Mouse (Mus musculus): ENCODE data around the gene Chrnb2. TPM values are rescaled to one million over a fixed set of nuclear protein-coding genes. Genes with fewer than 3 reads are reported as not detected.
"Not testable (repeated sequence)": the region's sequence is repeated elsewhere in the genome, so short reads cannot be mapped to it uniquely, and the experiment has no call there.

The Chrnb2 gene
- 1 to 10 TPM; 5.8 to 6.1 TPM for total RNA-seq (2021)
- long read RNA-seq, experiment 1, partial matches to known transcripts: 1 of 3 reads
- long read RNA-seq, experiment 1, other reads (novel, unspliced or antisense): 2 of 3 reads
- long read RNA-seq, experiment 2, full-length matches to known transcripts: 1 of 2 reads
- long read RNA-seq, experiment 2, partial matches to known transcripts: 0 of 2 reads
- long read RNA-seq, experiment 2, other reads (novel, unspliced or antisense): 1 of 2 reads

GRCm38 (mm10) chr3:89764119-89764724, at the start of gene Chrnb2:
Chrnb2 (minus strand) TSS chr3:89764632.
- DNase-seq (ENCODE audit: low spot score in 2 of 2): peak; percentile 57 to 74

- no peak for DNase-seq (ENCODE audit: low spot score in 2 of 2)
Measured at GRCm38 (mm10) chr3:89814051-89814450, 49.6 kb upstream of the Chrnb2 start.

- DNase-seq (ENCODE audit: low spot score in 2 of 2): no peak
Measured at GRCm38 (mm10) chr3:89812166-89812565, 47.7 kb upstream of the Chrnb2 start.

- DNase-seq (ENCODE audit: low spot score in 2 of 2): no peak
Measured at GRCm38 (mm10) chr3:89810841-89811240, 46.4 kb upstream of the Chrnb2 start.

- no peak for DNase-seq (ENCODE audit: low spot score in 2 of 2)
Measured at GRCm38 (mm10) chr3:89808638-89809037, 44.2 kb upstream of the Chrnb2 start.

- DNase-seq (ENCODE audit: low spot score in 2 of 2): no peak
Measured at GRCm38 (mm10) chr3:89807881-89808280, 43.4 kb upstream of the Chrnb2 start.

- DNase-seq (ENCODE audit: low spot score in 2 of 2): no peak
Measured at GRCm38 (mm10) chr3:89807171-89807570, 42.7 kb upstream of the Chrnb2 start.

DNA sequence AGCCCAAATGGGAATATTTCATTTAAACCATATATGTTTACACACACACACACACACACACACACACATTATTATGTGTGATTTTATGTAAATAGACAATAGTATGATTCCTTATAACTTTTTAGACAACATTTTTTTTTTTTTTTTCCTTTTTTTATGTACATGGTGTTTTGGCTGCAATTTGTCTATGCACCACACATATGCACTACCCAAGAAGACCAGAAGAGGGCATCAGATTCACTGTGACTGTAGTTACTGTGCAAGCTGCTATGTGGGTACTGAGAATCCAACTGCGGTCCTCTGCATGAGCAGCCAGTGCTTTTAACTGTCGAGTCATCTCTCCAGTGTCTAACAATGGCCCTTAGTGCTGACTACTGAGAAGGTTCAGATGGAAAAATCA, 42.3 kb upstream of the Chrnb2 start:
- DNase-seq (ENCODE audit: low spot score in 2 of 2): no peak

DNA sequence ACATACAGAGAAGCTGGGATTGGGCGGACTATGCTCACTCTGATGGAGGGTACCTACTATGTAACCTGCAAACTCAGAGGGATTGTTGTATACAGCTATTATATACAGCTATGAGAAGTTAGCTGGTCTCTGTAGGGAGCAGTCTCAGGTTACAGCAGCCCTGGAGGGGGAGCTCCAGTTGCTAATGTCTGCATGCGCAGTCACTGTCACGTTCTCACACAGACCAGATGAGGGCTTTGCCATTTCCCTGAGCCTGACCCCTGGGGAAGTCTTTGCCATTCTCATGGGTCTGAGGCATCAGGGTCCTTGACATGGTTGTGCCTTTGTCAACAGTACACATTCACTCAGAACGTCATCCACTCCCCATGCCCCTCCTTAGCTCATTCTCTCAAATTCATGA, 40.7 kb upstream of the Chrnb2 start:
- DNase-seq (ENCODE audit: low spot score in 2 of 2): no peak

- no peak for DNase-seq (ENCODE audit: low spot score in 2 of 2)
Measured at GRCm38 (mm10) chr3:89802876-89803275, 38.4 kb upstream of the Chrnb2 start.

GRCm38 (mm10) chr3:89801507-89801847, 37.0 kb upstream of the Chrnb2 start:
- no peak for DNase-seq (ENCODE audit: low spot score in 2 of 2)

DNA sequence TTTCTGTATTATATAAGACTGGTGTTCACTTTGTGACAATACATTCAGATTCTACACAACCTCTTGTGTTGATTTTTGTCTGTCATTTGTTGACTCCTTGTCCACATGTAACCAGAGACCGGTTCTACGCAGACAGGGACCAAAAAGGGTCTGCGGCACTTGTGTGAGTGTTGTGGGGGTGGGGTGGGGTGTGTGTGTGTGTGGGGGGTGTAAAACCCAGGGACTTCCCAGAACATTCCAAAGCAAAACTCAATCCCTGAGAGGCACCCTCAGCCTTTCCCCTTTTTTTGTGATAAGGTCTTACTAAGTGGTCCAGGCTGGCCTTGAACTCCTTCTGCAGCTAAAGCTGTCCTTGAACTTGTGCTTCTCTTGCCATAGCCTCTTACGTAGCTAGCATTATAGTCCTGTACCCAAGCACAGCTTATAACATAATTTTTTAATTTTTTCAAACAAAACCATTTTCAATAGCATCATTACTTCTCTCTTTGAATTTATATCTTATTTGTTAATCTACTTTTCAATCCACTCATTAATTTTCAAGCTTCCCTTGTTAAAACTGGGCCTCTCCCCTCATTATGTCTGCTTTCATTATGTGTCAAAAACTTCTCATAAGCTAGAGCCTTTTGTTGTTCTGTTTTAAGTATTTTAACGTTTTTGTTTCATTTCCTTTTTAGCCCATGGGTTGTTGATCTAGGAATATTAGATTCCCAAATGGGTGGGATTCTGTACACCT, 36.5 kb upstream of the Chrnb2 start:
- DNase-seq (ENCODE audit: low spot score in 2 of 2): no peak

- DNase-seq (ENCODE audit: low spot score in 2 of 2): not testable (repeated sequence)
Measured at GRCm38 (mm10) chr3:89800078-89800477, 35.6 kb upstream of the Chrnb2 start.

DNA sequence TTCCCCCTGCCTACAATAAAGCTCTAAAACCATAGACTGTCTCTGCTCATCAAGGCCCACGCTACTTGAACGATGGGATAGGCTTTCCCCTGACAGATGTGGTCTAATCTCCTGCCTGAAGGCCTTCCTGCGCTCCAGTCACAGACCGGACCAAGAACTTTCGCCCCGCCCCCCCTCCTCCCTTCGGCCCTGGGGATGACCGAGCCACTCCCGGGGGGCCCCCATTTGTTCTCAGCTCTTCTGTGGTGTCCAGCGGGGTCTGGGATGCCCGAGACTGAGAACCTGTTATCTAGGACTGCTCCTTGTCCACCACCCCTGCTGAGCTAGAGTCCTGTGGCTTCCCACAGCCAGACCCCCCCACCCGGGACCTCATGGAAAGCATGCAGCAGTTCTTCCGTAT, 35.0 kb upstream of the Chrnb2 start:
- DNase-seq (ENCODE audit: low spot score in 2 of 2): no peak

DNA sequence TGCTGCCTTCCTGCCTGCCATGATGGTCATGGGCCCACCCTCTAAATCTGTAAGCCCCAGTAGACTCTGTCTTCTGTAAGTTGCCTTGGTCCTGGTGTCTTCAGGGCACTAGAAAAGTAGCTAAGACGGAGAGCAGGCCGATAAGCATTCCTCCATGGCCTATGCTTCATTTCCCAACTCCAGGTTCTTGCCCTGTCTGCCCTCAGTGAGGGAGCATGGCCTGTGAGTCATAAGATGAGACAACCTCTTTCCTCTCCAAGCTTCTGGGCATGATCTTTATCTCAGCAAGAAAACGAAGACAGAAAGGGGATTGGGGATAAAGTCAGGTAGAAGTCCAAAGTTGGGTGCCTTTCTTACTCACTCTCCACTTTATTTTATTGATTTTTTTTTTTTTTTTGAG, 34.1 kb upstream of the Chrnb2 start:
- DNase-seq (ENCODE audit: low spot score in 2 of 2): no peak

DNA sequence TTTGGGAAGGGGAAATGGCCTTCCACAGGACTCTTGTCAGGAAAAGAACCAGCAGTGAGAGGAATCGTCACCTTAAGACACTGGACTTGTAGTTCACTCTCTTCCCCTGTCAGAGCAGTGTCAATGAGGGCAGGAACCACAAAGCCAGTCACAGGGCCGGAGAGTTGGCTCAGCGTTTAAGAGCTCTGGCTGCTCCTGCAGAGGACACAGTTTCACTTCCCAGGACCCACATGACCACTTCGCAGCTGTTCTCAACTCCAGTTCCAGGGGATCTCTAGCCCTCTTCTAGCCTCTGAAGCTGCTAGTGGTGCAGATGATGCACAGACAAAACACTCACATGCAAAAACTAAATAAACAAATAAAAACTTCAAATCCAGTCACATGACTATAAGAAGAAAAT, 31.9 kb upstream of the Chrnb2 start:
- DNase-seq (ENCODE audit: low spot score in 2 of 2): no peak

DNA sequence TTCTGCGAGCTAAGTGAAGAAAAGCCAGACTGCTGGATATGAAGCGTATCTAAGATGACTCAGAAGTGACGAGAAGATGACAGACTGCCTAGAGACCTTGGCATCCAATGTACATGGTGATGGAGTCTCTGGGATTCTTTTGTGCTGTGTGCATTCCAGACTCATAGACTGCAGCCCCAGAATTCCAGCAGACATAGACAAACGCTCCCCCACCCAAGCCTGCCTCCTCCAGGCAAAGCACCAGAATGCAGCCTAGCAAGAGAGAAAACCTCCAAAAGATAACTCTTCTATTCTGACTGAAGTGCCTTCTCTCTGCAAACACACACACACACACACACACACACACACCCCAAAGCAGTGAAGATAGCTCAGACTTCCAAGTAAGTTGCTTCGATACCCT, 31.3 kb upstream of the Chrnb2 start:
- no peak for DNase-seq (ENCODE audit: low spot score in 2 of 2)

DNA sequence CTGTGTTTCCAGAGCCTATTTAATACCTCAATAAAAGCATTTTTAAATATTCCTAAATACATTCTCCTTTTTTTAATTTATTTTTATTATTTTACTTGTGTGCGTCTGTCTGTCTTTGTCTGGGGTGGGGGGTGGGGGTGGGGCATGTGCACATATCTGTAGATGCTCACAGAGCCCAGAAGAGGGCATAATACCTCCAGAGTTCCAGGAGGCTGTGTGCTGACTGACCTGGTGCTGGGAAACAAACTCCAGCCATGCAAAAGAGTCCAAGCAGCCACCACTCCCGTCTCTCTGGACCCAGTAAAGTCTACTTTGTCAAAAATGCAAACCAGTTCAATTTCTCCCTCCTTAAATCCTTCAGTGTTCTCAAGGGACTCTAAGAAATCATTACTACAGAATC, 30.2 kb upstream of the Chrnb2 start:
- no peak for DNase-seq (ENCODE audit: low spot score in 2 of 2)

- no peak for DNase-seq (ENCODE audit: low spot score in 2 of 2)
Measured at GRCm38 (mm10) chr3:89788680-89789352, 24.4 kb upstream of the Chrnb2 start.

GRCm38 (mm10) chr3:89786275-89786674, 21.8 kb upstream of the Chrnb2 start:
- no peak for DNase-seq (ENCODE audit: low spot score in 2 of 2)

DNA sequence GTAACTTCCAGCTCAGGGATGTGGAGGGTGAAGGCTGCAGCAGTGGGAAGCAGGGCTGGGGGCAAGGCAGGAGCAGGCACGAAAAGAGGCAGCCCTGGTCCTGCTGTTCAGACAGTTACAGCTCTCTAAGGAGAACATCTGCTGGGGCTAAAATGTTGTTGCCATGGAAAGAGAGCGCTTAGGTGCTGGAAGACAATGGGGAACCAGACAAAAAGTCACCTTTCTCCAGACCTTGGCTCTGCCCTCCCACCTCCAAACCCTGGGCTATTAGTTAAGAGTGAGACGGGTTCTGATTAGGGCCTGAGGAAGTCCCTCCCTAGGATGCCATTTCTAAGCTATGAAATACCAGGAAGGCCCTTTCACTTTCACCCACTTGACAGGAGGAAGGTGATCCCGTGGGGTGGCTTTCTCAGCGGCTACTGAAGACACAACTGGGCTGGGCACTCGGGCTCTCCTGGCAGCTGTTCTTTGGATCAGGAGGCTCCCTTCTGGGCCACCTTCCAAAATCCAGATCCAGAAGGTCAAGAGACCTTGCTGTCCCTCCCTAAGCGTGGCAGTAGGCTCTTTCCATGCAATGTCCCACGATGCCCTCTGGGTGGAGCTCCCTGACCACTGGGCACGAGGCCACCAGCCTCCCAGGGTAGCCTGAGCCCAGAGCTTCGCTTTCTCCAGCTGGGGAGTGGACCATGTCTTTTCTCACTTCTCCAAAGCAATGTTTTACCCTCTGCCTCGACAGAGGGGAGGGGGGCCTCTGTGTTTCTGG, 20.7 kb upstream of the Chrnb2 start:
- DNase-seq (ENCODE audit: low spot score in 2 of 2): peak; percentile 45 to 73

All from adrenal gland, postnatal 4 days (tissue).